In genomic region chr4:10874718-10875121, GRCm38 (mm10) we compare ENCODE assay signal across 8 mouse cellular contexts. TPM values are rescaled to one million over a fixed set of nuclear protein-coding genes. Genes with fewer than 3 reads are reported as not detected.
DNase-seq lines count a peak whose midpoint lies in the region; ATAC-seq lines count a peak whose summit lies in the region.

No protein-coding gene starts in this region.

- H3K4me1 ChIP-seq in forebrain, embryonic 13.5 days, result peaks cover 16% of the 10 kb centered on the region
- peaks cover 15% of the 10 kb centered on the region for H3K4me1 ChIP-seq in hindbrain, embryonic 10.5 days (replicated peaks)

- peak overlapping the region; percentile 87 for H3K9ac ChIP-seq in forebrain, embryonic 13.5 days

- H3K4me2 ChIP-seq in forebrain, embryonic 13.5 days, result peak overlapping the region; percentile 66

- no peaks in the 10 kb centered on the region for H3K9me3 ChIP-seq in forebrain, embryonic 13.5 days (replicated peaks)
- no peaks in the 10 kb centered on the region for H3K9me3 ChIP-seq in hindbrain, embryonic 10.5 days

- H3K27ac ChIP-seq in forebrain, embryonic 13.5 days, result peak overlapping the region; percentile 99
- H3K27ac ChIP-seq in hindbrain, embryonic 10.5 days, result peak overlapping the region; percentile 97

- ATAC-seq in forebrain, embryonic 13.5 days, result peak; percentile 81
- ATAC-seq in megakaryocyte, adult 5-6 weeks (ENCODE audit: poor library complexity, severe bottlenecking), result peak; percentile 56

- intact Hi-C loops in left cerebral cortex, postnatal 14 days (cut with DNase I), result no loop called here

- H3K36me3 ChIP-seq in forebrain, embryonic 13.5 days (ENCODE audit: poor library complexity, severe bottlenecking), result no peaks in the 10 kb centered on the region
- peaks cover 14% of the 10 kb centered on the region for H3K36me3 ChIP-seq in hindbrain, embryonic 10.5 days

- WGBS in forebrain, embryonic 13.5 days, result under 1% methylated on average over 36 of the region's 37 CpGs
- WGBS in hindbrain, embryonic 10.5 days, result under 1% methylated on average over 37 of the region's 37 CpGs

- peak overlapping the region; percentile 78 for H3K4me3 ChIP-seq in forebrain, embryonic 13.5 days
- peak overlapping the region; percentile 71 for H3K4me3 ChIP-seq in hindbrain, embryonic 10.5 days

- peak; percentile 56 for DNase-seq in kidney, adult 11 months
- no peak for DNase-seq in kidney, adult 18-20 months
- DNase-seq in brain, adult 2 months (ENCODE audit: low read depth, low spot score), result peak; percentile 51
- no peak for DNase-seq in hindbrain, embryonic 10.5 days (ENCODE audit: low spot score)
- peak; percentile 39 to 51 for DNase-seq in left cerebral cortex, postnatal 14 days (ENCODE audit: low spot score in 2 of 2)
- DNase-seq in right cerebral cortex, postnatal 14 days, result peak; percentile 35

- no peaks in the 10 kb centered on the region for H3K27me3 ChIP-seq in forebrain, embryonic 13.5 days
- H3K27me3 ChIP-seq in hindbrain, embryonic 10.5 days (ENCODE audit: insufficient read depth, poor library complexity, severe bottlenecking), result no peaks in the 10 kb centered on the region

RNA-seq across cellular contexts. Expression of gene 2610301B20Rik, which starts 0.4 kb away (rescaled TPM):
- polyA plus RNA-seq in forebrain, embryonic 13.5 days (2015; fragmentation: Nextera tagmentation; extraction: Ambion mirVana), result 40.4 and 47.1 TPM in 2 replicates
- polyA plus RNA-seq in hindbrain, embryonic 10.5 days (2016; fragmentation: Nextera tagmentation; extraction: Ambion mirVana), result 40.4 and 40.9 TPM in 2 replicates
- total RNA-seq in left cerebral cortex, postnatal 14 days (2021), result 10 to 100 TPM; 24.7 to 25.7 TPM
- 8.6 and 10.8 TPM in 2 replicates for total RNA-seq in megakaryocyte, adult 5-6 weeks (2015)
- 1.8 and 3.0 TPM in 2 replicates for total RNA-seq in megakaryocyte, adult 5-6 weeks (2017)

Comparison
In these comparisons a context has a peak if more than half of its experiments do, and no peak if none do; other contexts are left out.
1. DNase-seq: peak in kidney, adult 11 months (single experiment), brain, adult 2 months (single experiment), left cerebral cortex, postnatal 14 days (2 of 2) and right cerebral cortex, postnatal 14 days (single experiment); none in kidney, adult 18-20 months (single experiment) and hindbrain, embryonic 10.5 days (single experiment).